In the genomic region with DNA sequence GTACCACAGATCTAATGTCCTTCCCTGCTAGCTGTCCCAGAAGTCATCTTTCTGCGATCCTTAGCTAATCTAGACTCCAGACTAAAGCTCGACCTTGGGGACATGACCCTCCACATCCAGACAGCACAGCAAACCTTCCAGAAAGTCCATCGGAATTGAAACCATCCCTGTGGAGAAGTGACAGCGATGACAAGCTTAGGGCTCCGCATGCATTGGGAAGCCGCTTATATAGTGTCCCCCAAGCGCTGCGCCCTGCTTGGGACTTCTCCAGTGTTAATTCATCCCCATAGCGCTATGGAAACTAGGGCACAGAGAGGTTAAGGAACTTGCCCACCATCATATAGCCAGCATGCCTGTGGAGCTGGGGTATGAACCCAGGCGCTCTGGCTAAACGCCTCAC, we compare ENCODE assay signal across 24 mouse cellular contexts. TPM values are rescaled to one million over a fixed set of nuclear protein-coding genes. Genes with fewer than 3 reads are reported as not detected.
A peak's percentile ranks its signal among the peaks of the same experiment; 100 is the strongest.
DNase-seq lines count a peak whose midpoint lies in the region; ATAC-seq and TF ChIP-seq lines count a peak whose summit lies in the region.
"Had no signal": no experiment of that assay in that cellular context is flagged by ENCODE, and none has a peak within 500 bp of the region (broad histone marks: within the 10 kb centered on the region; RNA-seq: fewer than 3 reads in every experiment).

No protein-coding gene starts in this region.

- H3K27ac ChIP-seq in gastrocnemius, adult 2 months = peak overlapping the region; percentile 92
- no peak overlapping the region for H3K27ac ChIP-seq in heart, embryonic 12.5 days (ENCODE audit: poor library complexity, severe bottlenecking)
- H3K27ac ChIP-seq in ES-Bruce4 (ENCODE audit: insufficient read depth, low read length) = peak overlapping the region; percentile 96
- H3K27ac ChIP-seq in midbrain, embryonic 10.5 days (replicated peaks) = no peak overlapping the region
- H3K27ac ChIP-seq: embryonic facial prominence, embryonic 10.5 days; forebrain, embryonic 13.5 days; hindbrain, embryonic 12.5 days had no signal

- TF ChIP-seq POLR2A in ES-Bruce4 (IDR thresholded peaks at IDR 0.05; ENCODE audit: insufficient read depth, low read length) = no peak

- DNase-seq in gastrocnemius, adult 2 months = no peak
- no peak for DNase-seq in gastrocnemius, postnatal 25 days
- DNase-seq in heart, postnatal 36 days = no peak
- DNase-seq in midbrain, embryonic 10.5 days (ENCODE audit: low spot score) = no peak
- DNase-seq: adrenal gland, postnatal 14 days; cerebellum, postnatal 10 days; forebrain, postnatal 0 days; heart, postnatal 14 days; kidney, adult 8-10 months had no signal

- peaks cover 54% of the 10 kb centered on the region for H3K4me1 ChIP-seq in heart, embryonic 12.5 days (replicated peaks)
- H3K4me1 ChIP-seq in ES-Bruce4 (ENCODE audit: control insufficient read depth, insufficient read depth, low read length) = peaks cover 15% of the 10 kb centered on the region
- peaks cover 10% of the 10 kb centered on the region; the same call in 1 of the 2 replicates for H3K4me1 ChIP-seq in midbrain, embryonic 10.5 days

- WGBS in heart, embryonic 12.5 days = 53% methylated on average over 11 of the region's 11 CpGs
- 80% methylated on average over 11 of the region's 11 CpGs for WGBS in midbrain, embryonic 10.5 days

- intact Hi-C loops in gastrocnemius, adult 2 months (cut with DNase I) = no loop called here
- intact Hi-C loops in heart, postnatal 36 days (cut with DNase I) = no loop called here

- H3K36me3 ChIP-seq in heart, embryonic 12.5 days = peaks cover 3% of the 10 kb centered on the region; the same call in 1 of the 2 replicates
- no peaks in the 10 kb centered on the region; the same call in 1 of the 2 replicates for H3K36me3 ChIP-seq in ES-Bruce4 (ENCODE audit: control insufficient read depth, insufficient read depth, low read length, poor library complexity, severe bottlenecking)
- peaks cover 7% of the 10 kb centered on the region for H3K36me3 ChIP-seq in midbrain, embryonic 10.5 days

- H3K4me3 ChIP-seq in gastrocnemius, adult 2 months = no peak overlapping the region
- H3K4me3 ChIP-seq in heart, embryonic 12.5 days = no peak overlapping the region
- H3K4me3 ChIP-seq in ES-Bruce4 (ENCODE audit: low read depth, low read length) = no peak overlapping the region
- H3K4me3 ChIP-seq in midbrain, embryonic 10.5 days = no peak overlapping the region
- H3K4me3 ChIP-seq: embryonic facial prominence, embryonic 10.5 days; forebrain, embryonic 13.5 days; heart, embryonic 13.5 days; hindbrain, embryonic 12.5 days had no signal

- H3K9ac ChIP-seq in heart, embryonic 12.5 days = no peak overlapping the region
- no peak overlapping the region for H3K9ac ChIP-seq in ES-Bruce4 (ENCODE audit: low read depth, poor library complexity, severe bottlenecking)
- H3K9ac ChIP-seq: forebrain, embryonic 13.5 days; forebrain, postnatal 0 days; heart, embryonic 13.5 days; hindbrain, embryonic 12.5 days had no signal

- no peak for TF ChIP-seq EP300 in ES-Bruce4 (IDR thresholded peaks at IDR 0.05; ENCODE audit: insufficient read depth, low read depth, low read length)

- TF ChIP-seq CTCF in gastrocnemius, adult 2 months (IDR thresholded peaks at IDR 0.05) = no peak
- no peak for TF ChIP-seq CTCF in ES-Bruce4 (IDR thresholded peaks at IDR 0.05; ENCODE audit: low read depth, low read length)

- no peak for ATAC-seq in heart, embryonic 12.5 days (ENCODE audit: insufficient number of reproducible peaks, low FRiP score)
- ATAC-seq: activated CD4-positive, CD25-positive, alpha-beta regulatory T cell, adult 4 months; forebrain, embryonic 13.5 days; forebrain, postnatal 0 days; hindbrain, embryonic 16.5 days; inflammation-experienced regulatory T-cells, adult 6 months; intestine, postnatal 0 days; Patski had no signal

- H3K27me3 ChIP-seq in heart, embryonic 12.5 days (replicated peaks) = peaks cover 14% of the 10 kb centered on the region
- no peaks in the 10 kb centered on the region for H3K27me3 ChIP-seq in ES-Bruce4 (ENCODE audit: control insufficient read depth, insufficient read depth, low read length, poor library complexity, severe bottlenecking)
- peaks cover 17% of the 10 kb centered on the region for H3K27me3 ChIP-seq in midbrain, embryonic 10.5 days (ENCODE audit: low read depth, poor library complexity, severe bottlenecking)

- H3K9me3 ChIP-seq in heart, embryonic 12.5 days (replicated peaks) = no peaks in the 10 kb centered on the region
- no peaks in the 10 kb centered on the region for H3K9me3 ChIP-seq in ES-Bruce4 (replicated peaks; ENCODE audit: control insufficient read depth, insufficient read depth, low read length, poor library complexity, severe bottlenecking)
- no peaks in the 10 kb centered on the region for H3K9me3 ChIP-seq in midbrain, embryonic 10.5 days (replicated peaks)
- H3K9me3 ChIP-seq: embryonic facial prominence, embryonic 10.5 days; forebrain, embryonic 13.5 days; heart, embryonic 13.5 days; hindbrain, embryonic 12.5 days had no signal

- H3K4me2 ChIP-seq in heart, embryonic 12.5 days = peak overlapping the region; percentile 21
- H3K4me2 ChIP-seq: forebrain, embryonic 13.5 days; heart, embryonic 13.5 days; hindbrain, embryonic 12.5 days had no signal

RNA-seq across cellular contexts. Expression of gene Fitm2, which starts 9.6 kb away (rescaled TPM):
- total RNA-seq in gastrocnemius, adult 2 months (2021) = 100 to 1,000 TPM in 1 of 2 experiments, 10 to 100 TPM in 1; 73.8 to 106 TPM
- 10 to 100 TPM; 72.3 to 83.1 TPM for total RNA-seq in gastrocnemius, postnatal 25 days (2021)
- polyA plus RNA-seq in heart, embryonic 12.5 days (2016; fragmentation: Nextera tagmentation; extraction: Ambion mirVana) = 14.2 and 15.5 TPM in 2 replicates
- 100 to 1,000 TPM; 196 to 197 TPM for total RNA-seq in heart, postnatal 36 days (2021)
- 4.4 and 4.9 TPM in 2 replicates for polyA plus RNA-seq in ES-Bruce4 (2011; ENCODE audit: insufficient read depth, insufficient read length, low read depth, missing spikeins)
- polyA plus RNA-seq in midbrain, embryonic 10.5 days (2016; fragmentation: Nextera tagmentation; extraction: Ambion mirVana) = 9.8 and 11.2 TPM in 2 replicates

RNA-seq across cellular contexts. Expression of gene Gdap1l1, which starts 24.5 kb away (rescaled TPM):
- total RNA-seq in gastrocnemius, adult 2 months (2021) = not detected
- not detected for total RNA-seq in gastrocnemius, postnatal 25 days (2021)
- polyA plus RNA-seq in heart, embryonic 12.5 days (2016; fragmentation: Nextera tagmentation; extraction: Ambion mirVana) = 0.19 and 0.63 TPM in 2 replicates
- not detected for total RNA-seq in heart, postnatal 36 days (2021)
- 2.4 and 2.7 TPM in 2 replicates for polyA plus RNA-seq in ES-Bruce4 (2011; ENCODE audit: insufficient read depth, insufficient read length, low read depth, missing spikeins)
- 20.0 and 30.2 TPM in 2 replicates for polyA plus RNA-seq in midbrain, embryonic 10.5 days (2016; fragmentation: Nextera tagmentation; extraction: Ambion mirVana)
- total RNA-seq: gastrocnemius, postnatal 4 days; heart, postnatal 14 days had no signal
- polyA plus RNA-seq: activated CD4-positive, CD25-positive, alpha-beta regulatory T cell, adult 4 months had no signal

RNA-seq across cellular contexts. Expression of gene R3hdml, which starts 29.3 kb away (rescaled TPM):
- total RNA-seq in gastrocnemius, adult 2 months (2021) = not detected
- total RNA-seq in gastrocnemius, postnatal 25 days (2021) = not detected
- not detected in 2 replicates for polyA plus RNA-seq in heart, embryonic 12.5 days (2016; fragmentation: Nextera tagmentation; extraction: Ambion mirVana)
- total RNA-seq in heart, postnatal 36 days (2021) = not detected
- polyA plus RNA-seq in ES-Bruce4 (2011; ENCODE audit: insufficient read depth, insufficient read length, low read depth, missing spikeins) = not detected in 2 replicates
- not detected in 2 replicates for polyA plus RNA-seq in midbrain, embryonic 10.5 days (2016; fragmentation: Nextera tagmentation; extraction: Ambion mirVana)
- total RNA-seq: adrenal gland, adult 18-20 months; adrenal gland, postnatal 14 days; gastrocnemius, adult 8-10 months; gastrocnemius, postnatal 4 days; heart, postnatal 14 days had no signal
- polyA plus RNA-seq: activated CD4-positive, CD25-positive, alpha-beta regulatory T cell, adult 4 months; embryonic facial prominence, embryonic 10.5 days; forebrain, embryonic 13.5 days; heart, embryonic 13.5 days; hindbrain, embryonic 12.5 days; inflammation-experienced regulatory T-cells, adult 6 months; Patski had no signal

RNA-seq across cellular contexts. Expression of gene Oser1, which starts 38.3 kb away (rescaled TPM):
- 10 to 100 TPM; 32.4 to 38.2 TPM for total RNA-seq in gastrocnemius, adult 2 months (2021)
- 10 to 100 TPM; 23.8 to 27.0 TPM for total RNA-seq in gastrocnemius, postnatal 25 days (2021)
- polyA plus RNA-seq in heart, embryonic 12.5 days (2016; fragmentation: Nextera tagmentation; extraction: Ambion mirVana) = 55.3 and 57.2 TPM in 2 replicates
- total RNA-seq in heart, postnatal 36 days (2021) = 10 to 100 TPM; 21.9 TPM
- 48.3 and 50.6 TPM in 2 replicates for polyA plus RNA-seq in ES-Bruce4 (2011; ENCODE audit: insufficient read depth, insufficient read length, low read depth, missing spikeins)
- polyA plus RNA-seq in midbrain, embryonic 10.5 days (2016; fragmentation: Nextera tagmentation; extraction: Ambion mirVana) = 92.7 and 99.9 TPM in 2 replicates

RNA-seq across cellular contexts. Expression of gene Hnf4a, which starts 43.8 kb away (rescaled TPM):
- total RNA-seq in gastrocnemius, adult 2 months (2021) = not detected
- total RNA-seq in gastrocnemius, postnatal 25 days (2021) = not detected
- polyA plus RNA-seq in heart, embryonic 12.5 days (2016; fragmentation: Nextera tagmentation; extraction: Ambion mirVana) = 0.17 and 0.18 TPM in 2 replicates
- total RNA-seq in heart, postnatal 36 days (2021) = not detected
- not detected in 2 replicates for polyA plus RNA-seq in ES-Bruce4 (2011; ENCODE audit: insufficient read depth, insufficient read length, low read depth, missing spikeins)
- 0.02 TPM in 1 of 2 replicates, not detected in the other for polyA plus RNA-seq in midbrain, embryonic 10.5 days (2016; fragmentation: Nextera tagmentation; extraction: Ambion mirVana)
- total RNA-seq: forebrain, postnatal 0 days had no signal
- polyA plus RNA-seq: activated CD4-positive, CD25-positive, alpha-beta regulatory T cell, adult 4 months; embryonic facial prominence, embryonic 10.5 days; embryonic facial prominence, embryonic 14.5 days; forebrain, embryonic 13.5 days; forebrain, postnatal 0 days; hindbrain, embryonic 12.5 days; hindbrain, embryonic 16.5 days; inflammation-experienced regulatory T-cells, adult 6 months had no signal

Comparison
In these comparisons a context has a peak if more than half of its experiments do, and no peak if none do; other contexts are left out.
1. H3K27ac ChIP-seq: peak in gastrocnemius, adult 2 months (single experiment) and ES-Bruce4 (single experiment); none in heart, embryonic 12.5 days (single experiment) and midbrain, embryonic 10.5 days (single experiment).